Mouse (Mus musculus): ENCODE measurements around the gene Gabpb2. TPM values are rescaled to one million over a fixed set of nuclear protein-coding genes. Genes with fewer than 3 reads are reported as not detected.
A peak's percentile ranks its signal among the peaks of the same experiment; 100 is the strongest.
"Not testable (repeated sequence)": the region's sequence is repeated elsewhere in the genome, so short reads cannot be mapped to it uniquely, and the experiment has no call there.

Gene Gabpb2
- polyA plus RNA-seq, 1 experiment, result 3.3 TPM

DNA sequence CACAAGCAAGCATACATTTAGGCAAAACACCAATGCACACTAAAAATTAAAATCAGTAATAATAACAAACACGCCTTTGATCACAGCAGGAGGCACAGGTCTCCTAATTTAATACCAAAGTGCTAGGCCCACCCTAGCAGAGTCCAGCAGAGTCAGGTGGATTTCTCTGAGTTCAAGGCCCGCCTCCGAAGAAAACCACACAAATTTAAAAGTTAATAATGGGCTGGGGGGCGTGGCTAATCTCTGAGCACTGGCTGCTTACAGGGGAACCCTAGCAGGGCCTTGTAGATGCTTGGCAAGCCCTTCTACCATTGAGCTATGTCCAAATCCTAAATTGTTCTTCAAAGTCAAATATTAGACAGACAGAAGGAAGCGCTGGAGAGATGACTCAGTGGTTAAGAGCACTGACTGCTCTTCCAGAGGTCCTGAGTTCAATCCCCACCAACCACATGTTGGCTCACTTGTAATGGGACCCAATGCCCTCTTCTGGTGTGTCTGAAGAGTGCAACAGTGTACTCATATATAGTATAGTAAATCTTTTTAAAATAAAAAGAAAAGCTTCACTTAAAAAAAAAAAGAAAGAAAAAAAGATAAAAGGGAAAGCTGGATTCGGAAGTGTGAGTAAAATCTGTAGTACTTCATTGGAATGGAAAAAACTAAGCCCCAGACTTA, 886 bp upstream of the Gabpb2 start:
- Histone ChIP-seq H3K4me2 (ENCODE audit: low read depth) (peak overlapping the region; percentile 75), H3ac (ENCODE audit: control insufficient read depth, insufficient read length) (no peak overlapping the region), H3K79me2 (ENCODE audit: control insufficient read depth, insufficient read depth) (peaks cover 25% of the 10 kb centered on the region), H3K27me3 (ENCODE audit: control insufficient read depth, insufficient read depth, insufficient read length) (no peaks in the 10 kb centered on the region), H3K4me3 (peak overlapping the region; percentile 79), H3K36me3 (ENCODE audit: control insufficient read depth, insufficient read depth) (peaks cover 39% of the 10 kb centered on the region)
- TF ChIP-seq REST (IDR thresholded peaks at IDR 0.05; ENCODE audit: insufficient read depth, insufficient read length), result no peak
- TF ChIP-seq MYOD1 (IDR thresholded peaks at IDR 0.05; ENCODE audit: control insufficient read depth in 1 of 3, insufficient read length in 2 of 3, low read depth in 2 of 3), result no peak
- TF ChIP-seq MYOG (IDR thresholded peaks at IDR 0.05; ENCODE audit: control insufficient read depth in 1 of 3, insufficient read depth in 1 of 3, insufficient read length in 2 of 3, low read depth in 2 of 3), result no peak
- no peak for TF ChIP-seq SRF (IDR thresholded peaks at IDR 0.05; ENCODE audit: control insufficient read depth, insufficient read length, low read depth)

DNA sequence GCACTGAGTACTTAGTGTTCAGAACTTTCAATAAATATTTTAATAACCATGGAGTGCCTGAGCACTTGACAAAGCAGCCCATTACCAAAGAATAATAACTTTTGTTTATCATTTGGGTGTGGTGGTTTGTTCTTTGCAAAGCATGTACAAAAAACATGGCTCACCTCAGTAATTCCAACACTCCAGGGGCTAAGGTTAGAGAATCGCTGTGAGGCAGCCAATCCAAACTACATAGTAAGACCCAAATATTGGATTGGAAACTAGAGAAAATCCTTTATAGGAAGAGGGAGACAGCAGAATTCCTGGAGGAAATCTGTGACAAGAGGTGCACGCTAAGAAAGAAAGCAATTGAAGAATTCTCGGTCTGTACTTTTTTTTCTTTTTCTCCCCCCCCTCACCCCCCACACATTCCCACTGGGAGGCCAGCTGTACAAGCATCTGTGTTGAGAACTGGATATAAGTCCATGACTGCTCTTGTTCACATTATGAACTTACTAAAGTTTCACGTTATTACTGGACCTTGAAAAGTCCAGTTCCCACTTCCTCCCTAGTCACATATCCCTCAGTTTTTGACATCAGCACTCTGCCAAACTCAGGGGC, 961 bp downstream of the Gabpb2 start:
- Histone ChIP-seq H3K4me2 (ENCODE audit: low read depth) (peak overlapping the region; percentile 89), H3K4me3 (peak overlapping the region; percentile 79), H3K36me3 (ENCODE audit: control insufficient read depth, insufficient read depth) (peaks cover 38% of the 10 kb centered on the region), H3K27me3 (ENCODE audit: control insufficient read depth, insufficient read depth, insufficient read length) (no peaks in the 10 kb centered on the region), H3K79me2 (ENCODE audit: control insufficient read depth, insufficient read depth) (peaks cover 23% of the 10 kb centered on the region), H3ac (ENCODE audit: control insufficient read depth, insufficient read length) (peak overlapping the region; percentile 43)
- no peak for TF ChIP-seq CEBPB (IDR thresholded peaks at IDR 0.05; ENCODE audit: insufficient read depth, poor library complexity, severe bottlenecking)
- TF ChIP-seq TCF3 (IDR thresholded peaks at IDR 0.05; ENCODE audit: insufficient read length, low read depth), result no peak
- TF ChIP-seq REST (IDR thresholded peaks at IDR 0.05; ENCODE audit: insufficient read depth, insufficient read length), result no peak
- TF ChIP-seq SRF (IDR thresholded peaks at IDR 0.05; ENCODE audit: control insufficient read depth, insufficient read length, low read depth), result no peak
- no peak for TF ChIP-seq MYOG (IDR thresholded peaks at IDR 0.05; ENCODE audit: control insufficient read depth in 1 of 3, insufficient read depth in 1 of 3, insufficient read length in 2 of 3, low read depth in 2 of 3)
- no peak for TF ChIP-seq POLR2AphosphoS2 (IDR thresholded peaks at IDR 0.05; ENCODE audit: insufficient read length, low read depth)
- TF ChIP-seq MYOD1 (IDR thresholded peaks at IDR 0.05; ENCODE audit: control insufficient read depth in 1 of 3, insufficient read length in 2 of 3, low read depth in 2 of 3), result no peak
- no peak for TF ChIP-seq POLR2A (IDR thresholded peaks at IDR 0.05; ENCODE audit: insufficient read length, low read depth)
- no peak for TF ChIP-seq USF1 (IDR thresholded peaks at IDR 0.05; ENCODE audit: low read depth)
- no peak for TF ChIP-seq MAX (IDR thresholded peaks at IDR 0.05; ENCODE audit: low read depth)
- TF ChIP-seq E2F4 (IDR thresholded peaks at IDR 0.05; ENCODE audit: insufficient read depth), result no peak
- TF ChIP-seq TCF12 (IDR thresholded peaks at IDR 0.05; ENCODE audit: insufficient read depth, poor library complexity, severe bottlenecking), result no peak

DNA sequence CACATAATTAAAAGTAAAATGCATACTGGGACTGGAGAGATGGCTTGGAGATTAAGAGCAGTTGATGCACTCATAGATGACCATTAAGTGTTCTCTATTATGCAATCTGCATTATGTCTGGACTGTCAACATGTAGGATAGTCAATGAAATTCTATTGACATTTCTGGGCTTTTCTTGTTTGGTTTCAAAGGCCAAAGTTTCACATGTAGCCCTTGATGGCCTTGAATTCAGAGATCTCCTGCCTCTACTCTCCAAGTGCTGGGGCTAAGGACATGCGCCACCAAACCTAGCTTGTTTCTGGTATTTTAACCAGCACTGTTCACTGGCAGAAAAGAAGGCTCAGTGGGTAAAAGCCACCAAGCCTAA, 4.1 kb downstream of the Gabpb2 start:
- H3K4me3 ChIP-seq, result no peak overlapping the region
- H3K27me3 ChIP-seq (ENCODE audit: control insufficient read depth, insufficient read depth, insufficient read length), result no peaks in the 10 kb centered on the region
- H3K36me3 ChIP-seq (ENCODE audit: control insufficient read depth, insufficient read depth), result peaks cover 13% of the 10 kb centered on the region
- H3K4me2 ChIP-seq (ENCODE audit: low read depth), result no peak overlapping the region
- H3K79me2 ChIP-seq (ENCODE audit: control insufficient read depth, insufficient read depth), result peaks cover 12% of the 10 kb centered on the region
- no peak overlapping the region for H3ac ChIP-seq (ENCODE audit: control insufficient read depth, insufficient read length)
- TF ChIP-seq E2F4 (IDR thresholded peaks at IDR 0.05; ENCODE audit: insufficient read depth) (no peak), TCF3 (IDR thresholded peaks at IDR 0.05; ENCODE audit: insufficient read length, low read depth) (no peak), SRF (IDR thresholded peaks at IDR 0.05; ENCODE audit: control insufficient read depth, insufficient read length, low read depth) (no peak), MYOD1 (IDR thresholded peaks at IDR 0.05; ENCODE audit: control insufficient read depth in 1 of 3, insufficient read length in 2 of 3, low read depth in 2 of 3) (no peak), POLR2AphosphoS2 (IDR thresholded peaks at IDR 0.05; ENCODE audit: insufficient read length, low read depth) (no peak), TCF12 (IDR thresholded peaks at IDR 0.05; ENCODE audit: insufficient read depth, poor library complexity, severe bottlenecking) (no peak), POLR2A (IDR thresholded peaks at IDR 0.05; ENCODE audit: insufficient read length, low read depth) (no peak), MAX (IDR thresholded peaks at IDR 0.05; ENCODE audit: low read depth) (no peak), REST (IDR thresholded peaks at IDR 0.05; ENCODE audit: insufficient read depth, insufficient read length) (no peak), MYOG (IDR thresholded peaks at IDR 0.05; ENCODE audit: control insufficient read depth in 1 of 3, insufficient read depth in 1 of 3, insufficient read length in 2 of 3, low read depth in 2 of 3) (no peak), USF1 (IDR thresholded peaks at IDR 0.05; ENCODE audit: low read depth) (no peak), CEBPB (IDR thresholded peaks at IDR 0.05; ENCODE audit: insufficient read depth, poor library complexity, severe bottlenecking) (no peak)

DNA sequence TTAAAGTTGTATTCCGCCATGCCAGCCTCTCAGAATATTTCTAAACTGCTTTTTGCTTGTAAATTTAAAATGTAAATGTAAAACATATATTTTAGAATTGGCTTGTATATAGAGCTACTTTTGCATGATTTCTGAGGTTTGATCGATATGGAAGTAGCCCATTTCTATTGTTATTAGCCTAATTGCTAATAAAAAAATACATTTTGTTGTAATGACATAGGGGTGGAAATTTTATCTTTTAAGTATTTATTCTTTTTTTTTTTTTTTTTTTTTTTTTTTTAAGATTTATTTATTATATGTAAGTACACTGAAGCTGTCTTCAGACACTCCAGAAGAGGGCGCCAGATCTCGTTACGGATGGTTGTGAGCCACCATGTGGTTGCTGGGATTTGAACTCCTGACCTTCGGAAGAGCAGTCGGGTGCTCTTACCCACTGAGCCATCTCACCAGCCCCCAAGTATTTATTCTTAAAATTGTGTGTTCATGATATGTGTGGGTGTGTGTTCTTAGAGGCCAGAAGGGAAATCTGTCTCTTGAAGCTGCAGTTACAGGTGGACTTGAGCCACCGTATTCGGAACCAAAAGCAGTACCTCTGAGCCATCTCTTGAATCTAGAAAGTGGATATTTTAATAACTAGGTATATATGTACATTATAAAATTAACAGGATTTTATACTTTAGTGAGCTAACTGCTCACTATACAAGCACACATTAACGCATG, 4.7 kb downstream of the Gabpb2 start:
- H3K4me3 ChIP-seq; H3K27me3 ChIP-seq (ENCODE audit: control insufficient read depth, insufficient read depth, insufficient read length); H3K4me2 ChIP-seq (ENCODE audit: low read depth); H3ac ChIP-seq (ENCODE audit: control insufficient read depth, insufficient read length): not testable (repeated sequence)
- H3K36me3 ChIP-seq (ENCODE audit: control insufficient read depth, insufficient read depth), result peaks cover 13% of the 10 kb centered on the region
- peaks cover 12% of the 10 kb centered on the region for H3K79me2 ChIP-seq (ENCODE audit: control insufficient read depth, insufficient read depth)

DNA sequence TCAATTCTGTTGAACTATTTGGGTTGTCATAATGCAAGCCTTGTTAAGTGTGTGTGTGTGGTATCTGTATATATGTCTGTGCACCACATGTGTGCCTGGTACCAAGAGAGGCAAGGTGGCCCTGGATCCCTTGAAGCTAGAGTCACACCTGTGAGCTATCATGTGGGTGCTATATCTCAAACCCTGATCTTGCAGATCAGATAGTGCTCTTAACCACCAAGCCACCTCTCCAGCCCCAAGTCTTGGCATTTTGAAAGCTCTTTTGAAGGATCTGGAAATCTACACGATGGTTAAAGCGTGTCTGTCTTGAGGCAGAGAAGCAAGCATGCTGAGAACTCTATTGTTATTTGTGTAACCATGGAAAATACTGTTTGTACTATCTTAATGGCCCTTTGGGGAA, 7.1 kb downstream of the Gabpb2 start:
- Histone ChIP-seq H3K4me3 (no peak overlapping the region), H3K79me2 (ENCODE audit: control insufficient read depth, insufficient read depth) (no peaks in the 10 kb centered on the region), H3ac (ENCODE audit: control insufficient read depth, insufficient read length) (no peak overlapping the region), H3K27me3 (ENCODE audit: control insufficient read depth, insufficient read depth, insufficient read length) (no peaks in the 10 kb centered on the region), H3K4me2 (ENCODE audit: low read depth) (no peak overlapping the region), H3K36me3 (ENCODE audit: control insufficient read depth, insufficient read depth) (peaks cover 17% of the 10 kb centered on the region)
- no peak for TF ChIP-seq CEBPB (IDR thresholded peaks at IDR 0.05; ENCODE audit: insufficient read depth, poor library complexity, severe bottlenecking)
- TF ChIP-seq MYOG (IDR thresholded peaks at IDR 0.05; ENCODE audit: control insufficient read depth in 1 of 3, insufficient read depth in 1 of 3, insufficient read length in 2 of 3, low read depth in 2 of 3), result no peak
- TF ChIP-seq TCF12 (IDR thresholded peaks at IDR 0.05; ENCODE audit: insufficient read depth, poor library complexity, severe bottlenecking), result no peak
- no peak for TF ChIP-seq E2F4 (IDR thresholded peaks at IDR 0.05; ENCODE audit: insufficient read depth)
- no peak for TF ChIP-seq MAX (IDR thresholded peaks at IDR 0.05; ENCODE audit: low read depth)
- TF ChIP-seq POLR2A (IDR thresholded peaks at IDR 0.05; ENCODE audit: insufficient read length, low read depth), result no peak

All from myocyte (in vitro differentiated cells).